Mouse (Mus musculus) heart, adult 11 months (tissue): ENCODE results near the gene Gm45337.

Experiments
- DNase-seq: peaks from one replicate; pipeline ENCODE4 v3.0.0; 2022

Gene Gm45337

DNA sequence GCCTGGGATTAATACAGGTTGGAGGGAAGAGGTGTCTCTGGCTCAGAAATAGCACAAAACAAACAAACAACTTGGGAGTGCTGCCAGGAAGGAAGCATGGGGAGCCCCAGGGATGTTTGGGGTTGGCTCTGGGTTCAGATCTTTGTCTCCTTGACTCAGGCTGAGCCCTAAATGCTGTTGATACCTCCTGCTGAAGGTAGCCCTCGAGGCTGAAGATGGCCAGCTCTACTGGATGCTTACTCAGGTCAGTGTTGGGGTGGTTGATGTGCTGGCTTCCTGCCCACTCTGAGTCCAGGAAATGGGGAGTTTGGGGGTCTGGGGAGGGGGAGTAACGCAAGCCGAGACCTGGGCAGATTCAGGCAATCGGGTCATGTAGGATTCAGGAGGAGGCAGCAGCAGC, 47.7 kb downstream of the Gm45337 start:
- DNase-seq: peak; percentile 87

DNA sequence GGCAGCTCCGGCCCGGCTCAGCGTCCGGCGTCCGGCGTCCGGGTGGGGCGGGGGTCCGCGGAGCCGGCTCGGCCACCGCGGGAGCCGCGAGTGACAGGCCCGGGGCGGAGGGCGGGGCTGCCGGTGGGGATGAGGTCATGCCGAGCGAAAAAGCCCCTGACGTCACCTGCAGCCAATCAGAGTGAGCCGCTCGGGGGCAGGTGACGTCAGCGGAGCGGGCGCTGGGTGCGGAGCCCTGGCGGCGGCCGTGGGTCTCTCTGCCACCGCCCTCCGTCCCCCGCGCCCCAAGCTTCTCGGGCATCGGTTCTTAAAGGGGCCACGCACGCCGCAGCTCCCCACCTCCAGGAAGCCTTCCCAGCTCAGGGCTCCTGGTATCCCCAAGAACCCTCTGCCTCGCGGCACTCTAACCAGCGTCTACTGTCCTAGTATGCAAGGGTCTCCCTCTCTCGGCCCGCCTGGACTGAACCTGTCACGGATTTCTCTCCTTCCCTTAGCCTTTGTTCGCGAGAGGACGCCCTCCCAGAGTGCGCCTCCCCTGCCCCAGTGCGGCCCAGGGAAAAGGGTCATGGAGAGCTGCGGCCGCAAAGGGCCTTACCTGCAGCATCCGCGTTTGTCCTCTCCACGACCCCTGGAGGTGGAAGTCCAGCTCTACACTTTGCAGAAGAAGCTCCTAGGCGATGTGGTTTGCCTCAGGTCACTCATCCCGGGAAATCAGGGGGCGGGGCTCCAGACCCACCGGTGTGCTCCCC, 49.0 kb downstream of the Gm45337 start, which contains the start of gene Dusp8:
TSS of gene Dusp8 (minus strand) at position 661 of the 749 bp plus-strand sequence.
- peak; percentile 99 for DNase-seq

DNA sequence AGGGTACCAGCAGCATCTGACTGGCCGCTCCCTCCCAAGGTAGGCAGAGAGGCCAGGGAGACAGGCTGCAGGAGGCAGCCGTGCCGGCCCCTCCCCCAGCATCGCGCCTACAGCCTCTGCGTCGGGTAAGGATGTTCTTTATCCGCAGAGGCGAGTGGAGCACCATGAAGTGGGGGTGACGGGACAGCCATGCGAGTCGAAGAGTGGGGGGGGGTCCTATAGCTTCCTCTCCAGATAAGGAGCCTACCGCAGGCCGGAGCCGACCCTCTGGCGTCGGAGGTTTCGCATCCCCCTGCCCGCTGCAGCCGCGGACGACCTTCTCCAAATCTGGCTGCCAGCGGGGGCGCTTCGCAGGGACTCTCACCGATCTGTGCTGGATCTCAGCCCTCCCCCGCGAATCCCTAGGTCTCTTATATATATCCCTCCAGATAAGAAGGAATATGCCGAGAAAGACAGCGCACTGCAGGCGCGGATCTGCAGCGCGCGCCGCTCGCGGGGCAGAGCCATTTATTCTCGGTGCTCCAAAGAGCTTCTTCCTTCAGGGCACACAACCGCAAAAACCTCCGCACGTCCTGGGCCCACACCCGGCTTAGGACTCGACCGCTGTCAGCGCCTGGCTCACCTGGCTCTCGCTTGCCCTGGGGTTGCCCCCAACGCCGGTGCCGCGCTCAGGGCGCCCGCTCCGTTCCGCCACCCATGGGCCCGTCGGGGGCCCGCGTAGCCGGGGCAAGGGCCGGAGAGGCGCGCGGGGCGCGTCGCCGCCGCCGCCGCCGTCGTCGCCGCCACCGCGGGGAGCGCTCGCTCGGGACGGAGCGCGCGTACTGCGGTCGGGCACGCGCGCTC, 49.9 kb downstream of the Gm45337 start:
- peak; percentile 96 for DNase-seq

DNA sequence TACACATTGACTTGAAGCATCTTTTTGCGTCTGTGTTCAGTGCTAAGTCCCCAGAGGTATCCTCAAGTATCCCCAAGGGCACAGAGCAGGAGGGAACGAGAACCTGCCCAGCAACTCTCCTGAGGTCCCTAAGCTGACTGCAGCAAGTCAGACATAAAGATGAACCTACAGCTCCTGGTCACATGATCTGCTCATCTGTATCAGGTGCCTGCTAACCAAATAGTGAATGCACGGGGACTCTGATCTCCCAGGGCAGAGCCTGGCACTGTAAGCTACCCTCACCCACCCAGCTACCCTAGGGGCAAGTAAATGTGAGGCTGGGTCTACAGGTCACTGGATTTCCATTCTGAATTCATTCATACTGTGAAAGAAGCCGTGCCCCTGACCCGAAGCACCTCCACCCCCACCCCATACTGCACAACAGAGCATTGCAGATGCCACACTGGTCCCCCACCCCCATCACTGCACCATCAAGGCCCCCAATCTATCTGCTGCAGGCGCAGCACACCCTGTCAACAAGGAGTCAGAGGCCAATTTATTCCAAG, 50.6 kb downstream of the Gm45337 start:
- DNase-seq: peak; percentile 92
